Mouse (Mus musculus) gastrocnemius, postnatal 36 days (tissue): Measurements from ENCODE around the gene Mtln. TPM values are rescaled to one million over a fixed set of nuclear protein-coding genes. Genes with fewer than 3 reads are reported as not detected.

Experiments
- DNase-seq, 2 experiments: peaks; one replicate each; pipeline ENCODE4 v3.0.0; 2022
- intact Hi-C: fragments of 180-260 bp; cut with DNase I; formaldehyde crosslinking; loops from one replicate; pipeline ENCODE4 v1.15.1; 2025
- total RNA-seq, 2 experiments: library from RNA; stranded (reverse); gene quantifications; 2 replicates each; pipeline ENCODE4 v1.2.3; 2021

Mtln gene
- total RNA-seq, 2 experiments from 2014 or later, result 105 to 118 TPM

DNA sequence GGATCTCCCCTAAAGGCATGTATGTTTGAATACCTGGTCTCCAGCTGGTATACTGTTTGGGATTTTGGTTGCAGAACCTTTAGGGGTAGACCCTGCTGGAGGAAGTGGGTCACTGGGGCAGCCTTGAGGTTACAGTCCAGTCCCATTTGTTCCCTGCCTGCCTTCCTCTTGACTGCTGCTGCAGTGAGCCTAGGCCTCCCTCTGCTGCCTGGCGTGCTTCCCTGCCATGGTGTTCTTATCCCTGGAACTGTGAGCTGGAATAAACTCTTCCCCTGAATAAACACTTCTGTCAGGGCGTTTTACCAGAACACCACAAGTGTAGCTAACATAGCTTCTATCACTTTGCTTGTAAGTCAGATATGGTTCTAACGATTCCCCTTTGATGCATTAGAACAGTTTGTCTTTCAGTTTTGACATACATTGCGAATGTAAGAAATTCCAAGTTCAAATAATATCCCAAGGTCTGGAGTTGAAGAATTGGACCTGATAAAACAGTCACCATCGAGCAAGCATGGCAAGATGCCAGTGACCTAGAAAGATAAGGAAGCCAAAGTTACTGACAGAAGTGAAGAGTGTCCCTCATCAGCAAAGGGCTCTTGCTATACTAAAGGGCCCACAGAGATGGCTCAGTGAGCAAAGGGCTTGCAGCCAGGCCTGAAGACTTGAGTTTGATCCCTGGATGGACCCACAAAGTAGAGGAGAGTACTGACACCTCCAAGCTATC, 33.0 kb downstream of the Mtln start:
- intact Hi-C loops, result no loop called here
- no peak for DNase-seq

DNA sequence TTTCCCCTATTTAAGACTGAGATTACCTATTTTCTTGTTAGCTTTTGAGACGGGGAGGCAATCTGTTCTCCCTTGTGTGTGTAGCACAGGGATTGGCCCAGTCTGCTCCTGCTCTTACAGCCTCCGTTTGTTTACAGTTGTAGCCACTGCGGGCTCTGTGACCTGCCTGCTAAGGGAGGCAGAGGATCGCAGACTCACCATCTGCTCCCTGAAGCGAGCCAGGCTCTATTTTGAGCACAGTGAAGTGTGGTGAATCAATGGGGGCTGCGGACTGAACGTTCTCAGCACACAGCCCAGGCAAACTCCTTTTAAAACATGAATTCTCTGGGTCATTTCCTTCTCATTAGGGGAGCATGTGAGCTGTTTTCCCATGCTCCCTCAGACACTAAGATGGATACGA, 35.1 kb downstream of the Mtln start:
- intact Hi-C loops, result no loop called here

GRCm38 (mm10) chr2:127754113-127754512, 38.2 kb downstream of the Mtln start:
- intact Hi-C loops, result no loop called here
- no peak for DNase-seq

More for the DNA sequence above, 35.1 kb downstream of the Mtln start:
- DNase-seq, result peak in 1 of 2 experiments; percentile 23

DNA sequence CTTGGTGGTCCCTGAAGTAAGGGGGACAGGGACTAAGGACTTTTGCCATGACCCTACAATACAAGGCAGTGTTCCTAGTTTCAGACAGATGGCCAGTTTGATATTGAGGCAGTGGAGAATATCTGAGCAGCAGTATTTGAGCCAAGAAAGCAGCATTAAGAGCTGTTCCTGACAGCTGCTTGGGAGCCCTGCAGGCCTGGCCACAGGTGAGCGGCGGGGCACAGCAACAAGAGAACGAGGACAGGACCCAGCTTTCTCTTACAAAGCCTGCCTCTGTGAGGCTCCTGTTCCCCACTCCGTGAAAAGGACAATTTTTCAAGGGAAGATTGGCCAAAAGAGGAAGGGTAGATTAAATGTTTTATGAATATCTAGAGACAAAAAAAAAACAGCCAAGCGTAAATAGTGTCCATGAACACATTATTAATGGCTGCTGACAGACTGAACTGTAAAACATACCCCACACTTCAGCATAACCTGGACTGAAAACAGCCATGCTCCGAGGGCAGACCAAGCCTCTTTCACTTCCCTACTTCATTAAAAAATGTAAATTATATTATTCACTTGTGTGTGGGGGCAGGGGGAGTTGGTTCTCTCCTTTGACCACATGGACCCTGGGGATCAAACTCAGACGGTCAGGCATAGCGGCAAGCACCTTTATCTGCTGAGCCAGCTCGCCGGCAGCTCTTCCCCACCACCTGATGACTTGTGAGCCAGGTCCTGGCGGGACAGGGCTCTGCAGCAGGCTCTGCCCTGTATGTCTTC, 40.3 kb downstream of the Mtln start:
- DNase-seq, result no peak
- intact Hi-C loops, result no loop called here

GRCm38 (mm10) chr2:127749376-127749775, 42.9 kb downstream of the Mtln start:
- DNase-seq, result no peak
- intact Hi-C loops, result no loop called here

GRCm38 (mm10) chr2:127748316-127748715, 44.0 kb downstream of the Mtln start:
- intact Hi-C loops, result no loop called here

DNA sequence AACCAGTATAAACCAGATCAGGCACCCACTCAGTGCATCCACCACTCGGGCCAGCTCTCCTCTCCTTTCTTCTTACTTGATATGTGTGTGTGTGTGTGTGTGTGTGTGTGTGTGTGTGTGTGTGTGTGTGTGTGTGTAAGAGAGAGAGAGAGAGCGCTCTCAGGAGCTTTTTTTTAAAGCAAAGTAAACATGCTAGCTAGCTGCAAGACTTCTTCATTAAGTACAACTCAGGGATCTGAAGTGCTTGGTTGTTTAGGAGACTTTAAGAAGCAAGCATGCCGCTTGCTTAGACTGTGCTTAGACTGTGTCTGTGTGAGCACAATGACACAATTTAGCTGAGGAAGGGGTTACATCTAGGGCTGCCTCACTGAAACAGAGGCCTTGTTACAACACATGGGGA, 49.7 kb downstream of the Mtln start:
- DNase-seq, result no peak
- intact Hi-C loops, result no loop called here

More at GRCm38 (mm10) chr2:127748316-127748715, 44.0 kb downstream of the Mtln start:
- DNase-seq, result no peak

Other genes with a start within 250 kb of the Mtln start
- 1 to 10 TPM; 2.1 TPM for gene Zfp661, start 205.4 kb downstream of the Mtln start, total RNA-seq
- 10 to 100 TPM; 81.4 to 91.4 TPM for gene Mrps5, start 205.3 kb downstream of the Mtln start, total RNA-seq
- gene Mal, start 135.8 kb downstream of the Mtln start, total RNA-seq, result 1 to 10 TPM; 1.6 to 4.4 TPM
- gene Mall, start 62.6 kb downstream of the Mtln start, total RNA-seq, result 1 to 10 TPM; 1.7 to 2.3 TPM
- gene Nphp1, start 3.6 kb downstream of the Mtln start, total RNA-seq, result 10 to 100 TPM; 19.0 to 23.6 TPM
- gene Bub1, start 39.4 kb upstream of the Mtln start, total RNA-seq, result under 1 TPM; 0.17 to 0.26 TPM
- under 1 TPM; 0.07 to 0.23 TPM for gene Acoxl, start 46.4 kb upstream of the Mtln start, total RNA-seq